Mouse (Mus musculus): ENCODE data around the gene Ptpn23.

- TF ChIP-seq CTCF (IDR thresholded peaks at IDR 0.05; ENCODE audit: low read depth) (no peak), EP300 (IDR thresholded peaks at IDR 0.05; ENCODE audit: low read depth) (no peak)
Measured at GRCm38 (mm10) chr9:110393295-110393694, 14.7 kb downstream of the Ptpn23 start.

Measured in heart, postnatal 0 days (tissue).